Mouse (Mus musculus): ENCODE measurements around the gene Tldc1. TPM values are rescaled to one million over a fixed set of nuclear protein-coding genes. Genes with fewer than 3 reads are reported as not detected.

Gene Tldc1
- polyA plus RNA-seq, 1 experiment from 2014 or later = 6.8 TPM

- Histone ChIP-seq H3K27me3 (ENCODE audit: control insufficient read depth, insufficient read depth, low read length) (no peaks in the 10 kb centered on the region), H3K36me3 (ENCODE audit: control insufficient read depth, insufficient read depth, low read length) (peaks cover 9% of the 10 kb centered on the region; the same call in 1 of the 2 replicates), H3K4me3 (ENCODE audit: low read depth, low read length) (no peak overlapping the region), H3K27ac (ENCODE audit: low read depth, low read length) (no peak overlapping the region), H3K9ac (ENCODE audit: low read length) (no peak overlapping the region), H3K9me3 (ENCODE audit: control insufficient read depth, low read length) (no peaks in the 10 kb centered on the region), H3K4me1 (ENCODE audit: control insufficient read depth, insufficient read depth, low read length) (no peaks in the 10 kb centered on the region), H3K4me2 (no peak overlapping the region)
- ATAC-seq (ENCODE audit: low FRiP score) (no peak), DNase-seq (ENCODE audit: low spot score, missing footprints) (no peak)
- 92% methylated on average over 10 of the region's 10 CpGs for WGBS
These were observed 12.9 kb downstream of the Tldc1 start for GRCm38 (mm10) chr8:119765311-119765710.

DNA sequence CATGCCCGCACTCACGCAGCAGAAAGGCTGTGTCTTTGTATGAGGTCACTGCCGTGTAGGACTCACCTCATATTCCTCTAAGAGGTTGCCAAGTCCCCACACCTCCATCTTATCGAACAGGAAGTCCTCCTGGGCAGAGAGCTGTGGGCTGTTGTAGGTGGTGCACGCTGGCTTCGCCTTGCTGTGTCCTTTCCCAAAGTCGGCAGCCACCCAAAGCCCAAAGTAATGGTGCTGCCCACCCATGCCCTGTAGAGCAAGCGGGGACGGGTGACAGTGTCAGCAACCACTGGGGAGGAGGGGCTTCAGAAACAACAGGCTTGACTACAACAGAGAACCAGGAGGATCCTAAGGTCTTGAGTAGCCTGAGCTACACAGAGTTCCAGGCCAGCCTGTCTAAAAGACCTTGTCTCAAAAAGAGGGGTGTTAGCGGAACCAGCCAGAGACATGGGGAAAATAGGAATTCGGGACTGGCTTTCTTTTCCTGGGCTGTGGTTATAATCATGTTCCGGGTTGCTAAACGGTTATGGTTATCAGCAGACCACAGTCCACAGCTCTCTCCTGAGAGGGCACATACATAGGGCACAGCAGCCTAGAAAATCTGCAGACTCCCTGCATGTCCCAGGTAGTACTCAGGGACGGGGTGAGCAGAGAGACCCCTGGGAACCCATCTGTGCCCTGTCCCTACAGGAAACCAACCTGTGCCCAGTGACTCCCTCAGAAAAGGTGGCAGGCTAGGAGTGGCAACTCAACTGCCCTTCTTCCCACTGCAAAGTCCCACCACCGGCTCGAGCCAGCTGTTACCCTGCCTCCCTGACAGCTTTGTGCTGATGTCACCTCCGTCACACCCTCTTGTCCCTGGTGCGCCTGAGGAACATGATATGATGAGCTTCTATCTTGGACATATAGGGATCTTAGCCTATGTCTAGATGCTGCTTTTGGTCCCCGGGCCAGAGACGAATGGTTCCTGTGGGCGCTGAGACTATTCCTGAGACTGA, 15.7 kb downstream of the Tldc1 start:
- no peak overlapping the region for H3K4me3 ChIP-seq (ENCODE audit: low read depth, low read length)
- H3K4me2 ChIP-seq = no peak overlapping the region
- no peaks in the 10 kb centered on the region for H3K27me3 ChIP-seq (ENCODE audit: control insufficient read depth, insufficient read depth, low read length)
- no peaks in the 10 kb centered on the region for H3K9me3 ChIP-seq (ENCODE audit: control insufficient read depth, low read length)
- H3K9ac ChIP-seq (ENCODE audit: low read length) = no peak overlapping the region
- ATAC-seq (ENCODE audit: low FRiP score) = no peak
- H3K27ac ChIP-seq (ENCODE audit: low read depth, low read length) = no peak overlapping the region
- no peak for DNase-seq (ENCODE audit: low spot score, missing footprints)
- H3K36me3 ChIP-seq (ENCODE audit: control insufficient read depth, insufficient read depth, low read length) = peaks cover 9% of the 10 kb centered on the region; the same call in 1 of the 2 replicates
- H3K4me1 ChIP-seq (ENCODE audit: control insufficient read depth, insufficient read depth, low read length) = peaks cover 3% of the 10 kb centered on the region; the same call in 1 of the 2 replicates
- WGBS = 91% methylated on average over 21 of the region's 21 CpGs

DNA sequence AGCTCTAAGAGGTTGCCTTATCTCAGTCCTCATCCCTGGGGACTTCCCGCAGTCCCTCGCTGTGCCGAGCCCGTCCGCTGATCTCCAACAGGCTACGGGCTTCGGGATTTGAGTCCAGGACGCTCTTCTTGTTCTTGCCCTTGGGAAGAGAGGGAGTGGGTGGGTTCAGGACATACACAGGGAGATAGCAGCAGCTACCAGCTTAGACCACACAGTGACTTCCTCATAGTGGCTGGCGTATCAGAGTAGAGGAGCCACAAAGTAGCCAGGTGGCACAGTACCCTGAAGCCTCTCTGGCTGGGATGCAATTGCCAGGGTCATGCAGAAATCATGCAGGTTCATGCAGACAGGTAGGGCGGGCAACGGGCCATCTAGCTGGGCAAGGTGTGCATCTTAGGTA, 16.5 kb downstream of the Tldc1 start:
- 90% methylated on average over 11 of the region's 11 CpGs for WGBS
- no peaks in the 10 kb centered on the region for H3K9me3 ChIP-seq (ENCODE audit: control insufficient read depth, low read length)
- H3K4me1 ChIP-seq (ENCODE audit: control insufficient read depth, insufficient read depth, low read length) = peaks cover 4% of the 10 kb centered on the region

DNA sequence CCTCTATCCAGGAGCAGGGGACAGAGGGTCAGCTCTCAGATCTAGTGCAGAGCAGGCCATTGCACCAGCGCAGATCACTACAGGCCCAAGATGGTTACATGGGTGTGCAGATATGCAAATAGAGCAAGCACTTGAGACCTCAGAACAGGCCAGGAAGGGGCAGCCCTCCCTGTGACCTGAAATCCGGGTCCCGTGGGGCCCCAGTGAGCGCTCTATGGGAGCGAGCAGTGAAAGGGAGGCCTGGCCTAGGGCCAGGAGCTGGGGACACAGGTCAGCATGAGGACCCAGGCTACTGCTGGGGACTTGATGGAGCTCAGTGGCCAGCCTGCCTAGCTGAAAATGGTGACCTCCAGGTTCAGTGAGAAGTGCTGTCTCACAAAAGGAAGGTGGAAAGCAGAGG, 21.7 kb downstream of the Tldc1 start:
- Histone ChIP-seq H3K36me3 (ENCODE audit: control insufficient read depth, insufficient read depth, low read length) (no peaks in the 10 kb centered on the region), H3K27ac (ENCODE audit: low read depth, low read length) (no peak overlapping the region)
- WGBS = 58% methylated on average over 5 of the region's 5 CpGs

More for the DNA sequence above, 16.5 kb downstream of the Tldc1 start:
- no peak overlapping the region for H3K4me3 ChIP-seq (ENCODE audit: low read depth, low read length)
- peaks cover 4% of the 10 kb centered on the region; the same call in 1 of the 2 replicates for H3K36me3 ChIP-seq (ENCODE audit: control insufficient read depth, insufficient read depth, low read length)
- no peak overlapping the region for H3K9ac ChIP-seq (ENCODE audit: low read length)
- no peak overlapping the region for H3K27ac ChIP-seq (ENCODE audit: low read depth, low read length)
- ATAC-seq (ENCODE audit: low FRiP score) = no peak
- no peak for DNase-seq (ENCODE audit: low spot score, missing footprints)
- H3K4me2 ChIP-seq = no peak overlapping the region
- H3K27me3 ChIP-seq (ENCODE audit: control insufficient read depth, insufficient read depth, low read length) = no peaks in the 10 kb centered on the region

GRCm38 (mm10) chr8:119756147-119756461, 22.1 kb downstream of the Tldc1 start:
- 60% methylated on average over 2 of the region's 2 CpGs for WGBS
- H3K4me3 ChIP-seq (ENCODE audit: low read depth, low read length) = no peak overlapping the region

More for the DNA sequence above, 21.7 kb downstream of the Tldc1 start:
- H3K27me3 ChIP-seq (ENCODE audit: control insufficient read depth, insufficient read depth, low read length) = no peaks in the 10 kb centered on the region
- peak overlapping the region; percentile 17; the same call in 1 of the 2 replicates for H3K9ac ChIP-seq (ENCODE audit: low read length)
- DNase-seq (ENCODE audit: low spot score, missing footprints) (no peak), ATAC-seq (ENCODE audit: low FRiP score) (no peak)
- H3K9me3 ChIP-seq (ENCODE audit: control insufficient read depth, low read length) = no peaks in the 10 kb centered on the region
- H3K4me3 ChIP-seq (ENCODE audit: low read depth, low read length) = no peak overlapping the region
- peaks cover 10% of the 10 kb centered on the region for H3K4me1 ChIP-seq (ENCODE audit: control insufficient read depth, insufficient read depth, low read length)
- H3K4me2 ChIP-seq = no peak overlapping the region

DNA sequence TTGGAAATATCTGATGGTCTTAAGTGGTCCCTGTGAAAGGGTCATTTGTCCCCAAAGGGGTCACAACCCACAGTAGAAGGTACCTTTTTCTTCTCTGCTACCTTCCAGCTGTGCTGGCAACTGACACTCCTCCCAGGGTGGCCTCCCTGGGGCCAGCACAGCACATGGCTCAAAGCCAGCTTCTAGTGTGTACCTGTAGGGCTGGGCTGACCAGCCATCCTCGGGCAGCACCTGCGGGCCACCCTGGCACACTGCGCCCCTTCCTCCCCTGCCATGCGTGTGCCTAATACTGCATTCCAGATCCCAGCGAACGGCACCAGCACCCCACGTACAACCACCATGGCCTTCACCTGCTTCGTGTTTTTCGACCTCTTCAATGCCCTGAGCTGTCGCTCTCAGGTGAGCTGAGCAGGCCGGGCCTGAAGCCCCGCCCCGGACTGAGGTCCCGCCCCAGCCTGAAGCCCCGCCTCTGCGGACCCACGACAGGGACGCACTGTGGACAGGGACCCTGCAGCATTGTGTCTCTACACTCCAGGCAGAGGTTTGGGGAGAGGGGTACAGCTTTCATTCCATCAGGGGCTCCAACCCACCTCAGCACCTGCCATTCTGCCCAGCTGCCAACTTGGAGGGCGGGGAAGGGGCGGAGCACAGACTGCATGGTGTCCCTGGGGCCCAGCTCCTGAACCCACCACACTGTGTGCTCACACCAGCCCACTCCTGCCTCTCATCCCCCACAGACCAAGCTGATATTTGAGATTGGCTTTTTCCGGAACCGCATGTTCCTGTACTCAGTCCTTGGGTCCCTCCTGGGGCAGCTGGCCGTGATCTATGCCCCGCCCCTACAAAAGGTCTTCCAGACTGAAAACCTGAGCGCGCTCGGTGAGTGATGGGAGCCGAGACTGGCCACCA, 22.7 kb downstream of the Tldc1 start:
- ATAC-seq (ENCODE audit: low FRiP score) = peak; percentile 45
- no peak overlapping the region for H3K27ac ChIP-seq (ENCODE audit: low read depth, low read length)
- WGBS = 19% methylated on average over 28 of the region's 28 CpGs

More at GRCm38 (mm10) chr8:119756147-119756461, 22.1 kb downstream of the Tldc1 start:
- H3K9ac ChIP-seq (ENCODE audit: low read length) = no peak overlapping the region
- H3K4me1 ChIP-seq (ENCODE audit: control insufficient read depth, insufficient read depth, low read length) = peaks cover 10% of the 10 kb centered on the region
- no peaks in the 10 kb centered on the region for H3K36me3 ChIP-seq (ENCODE audit: control insufficient read depth, insufficient read depth, low read length)
- ATAC-seq (ENCODE audit: low FRiP score) = no peak
- DNase-seq (ENCODE audit: low spot score, missing footprints) = no peak
- no peak overlapping the region for H3K27ac ChIP-seq (ENCODE audit: low read depth, low read length)
- no peaks in the 10 kb centered on the region for H3K27me3 ChIP-seq (ENCODE audit: control insufficient read depth, insufficient read depth, low read length)
- H3K4me2 ChIP-seq = no peak overlapping the region; the same call in 1 of the 2 replicates
- no peaks in the 10 kb centered on the region for H3K9me3 ChIP-seq (ENCODE audit: control insufficient read depth, low read length)

DNA sequence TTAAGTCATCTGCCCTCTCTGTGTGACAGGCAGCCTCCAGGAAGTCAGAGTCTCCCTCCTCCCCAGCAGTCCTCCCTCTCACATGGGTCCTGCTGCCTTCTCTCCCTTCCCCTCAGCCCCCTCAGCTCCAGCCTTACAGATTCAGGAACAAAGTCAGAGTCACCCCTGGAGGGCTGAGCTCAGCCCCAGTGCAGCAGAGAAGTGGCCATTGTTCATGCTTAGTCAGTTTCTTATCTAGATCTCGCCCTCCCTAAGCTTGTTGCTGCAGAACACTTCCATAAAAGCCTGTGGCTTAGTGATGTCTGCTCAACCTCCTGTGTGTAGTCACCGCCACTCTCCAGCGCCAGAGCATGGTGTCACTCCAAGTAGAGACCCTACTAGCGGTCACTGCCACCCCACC, 33.6 kb downstream of the Tldc1 start:
- ATAC-seq (ENCODE audit: low FRiP score) (no peak), DNase-seq (ENCODE audit: low spot score, missing footprints) (no peak)
- Histone ChIP-seq H3K4me3 (ENCODE audit: low read depth, low read length) (no peak overlapping the region), H3K9me3 (ENCODE audit: control insufficient read depth, low read length) (no peaks in the 10 kb centered on the region), H3K27me3 (ENCODE audit: control insufficient read depth, insufficient read depth, low read length) (no peaks in the 10 kb centered on the region), H3K9ac (ENCODE audit: low read length) (no peak overlapping the region), H3K4me1 (ENCODE audit: control insufficient read depth, insufficient read depth, low read length) (0 out of 2 replicates have a peak, but pooled peaks cover 4% of the 10 kb centered on the region), H3K36me3 (ENCODE audit: control insufficient read depth, insufficient read depth, low read length) (no peaks in the 10 kb centered on the region), H3K4me2 (no peak overlapping the region), H3K27ac (ENCODE audit: low read depth, low read length) (no peak overlapping the region)
- WGBS = 83% methylated on average over 4 of the region's 4 CpGs

More for the DNA sequence above, 22.7 kb downstream of the Tldc1 start:
- H3K4me3 ChIP-seq (ENCODE audit: low read depth, low read length) = 0 out of 2 replicates have a peak overlapping the region, but pooled peaks have one; percentile 0
- H3K4me2 ChIP-seq = peak overlapping the region; percentile 25
- no peaks in the 10 kb centered on the region for H3K9me3 ChIP-seq (ENCODE audit: control insufficient read depth, low read length)
- no peaks in the 10 kb centered on the region for H3K27me3 ChIP-seq (ENCODE audit: control insufficient read depth, insufficient read depth, low read length)
- H3K9ac ChIP-seq (ENCODE audit: low read length) = no peak overlapping the region
- H3K36me3 ChIP-seq (ENCODE audit: control insufficient read depth, insufficient read depth, low read length) = no peaks in the 10 kb centered on the region
- peaks cover 10% of the 10 kb centered on the region for H3K4me1 ChIP-seq (ENCODE audit: control insufficient read depth, insufficient read depth, low read length)
- DNase-seq (ENCODE audit: low spot score, missing footprints) = no peak

DNA sequence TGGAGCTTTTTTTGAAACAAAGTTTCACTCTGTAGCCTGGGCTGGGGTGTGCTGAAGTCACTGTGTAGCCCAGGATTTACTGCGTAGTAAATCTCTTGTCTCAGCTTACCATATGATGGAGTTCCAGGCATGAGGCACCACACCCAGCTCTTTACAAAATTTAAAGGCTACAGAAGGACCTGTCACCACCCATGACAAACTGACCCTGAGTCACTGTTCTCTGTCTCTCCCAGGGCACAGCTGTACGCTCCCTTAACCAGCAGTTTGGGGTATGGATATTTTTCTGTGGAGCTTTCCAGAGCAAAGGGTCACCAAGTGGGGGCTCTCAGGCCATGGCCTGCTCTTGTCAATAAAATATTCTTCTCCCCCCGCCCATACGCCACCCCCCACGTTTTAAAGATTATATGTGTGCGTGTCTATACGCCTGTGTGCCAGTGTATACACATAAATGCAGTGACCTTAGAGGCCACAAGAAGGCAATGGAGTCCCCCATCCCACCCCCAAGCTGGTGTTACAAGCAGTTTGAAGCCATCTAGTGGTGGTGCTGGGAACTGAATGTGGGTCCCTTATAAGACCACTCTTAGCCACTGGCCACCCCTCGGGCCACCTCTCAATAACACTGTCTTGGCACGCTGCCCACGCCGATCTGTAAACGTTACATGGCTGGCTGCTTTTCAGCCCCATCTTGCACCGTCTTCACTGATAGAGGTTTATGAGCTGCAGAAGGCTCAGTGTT, 34.8 kb downstream of the Tldc1 start:
- 0 out of 2 replicates have a peak, but pooled peaks cover 4% of the 10 kb centered on the region for H3K4me1 ChIP-seq (ENCODE audit: control insufficient read depth, insufficient read depth, low read length)
- peak; percentile 95 for DNase-seq (ENCODE audit: low spot score, missing footprints)
- 59% methylated on average over 13 of the region's 13 CpGs for WGBS
- no peaks in the 10 kb centered on the region for H3K27me3 ChIP-seq (ENCODE audit: control insufficient read depth, insufficient read depth, low read length)
- 0 out of 2 replicates have a peak, but pooled peaks have one; percentile 35 for ATAC-seq (ENCODE audit: low FRiP score)
- H3K4me3 ChIP-seq (ENCODE audit: low read depth, low read length) = no peak overlapping the region
- no peak overlapping the region for H3K4me2 ChIP-seq
- no peak overlapping the region for H3K9ac ChIP-seq (ENCODE audit: low read length)
- H3K27ac ChIP-seq (ENCODE audit: low read depth, low read length) = no peak overlapping the region
- H3K36me3 ChIP-seq (ENCODE audit: control insufficient read depth, insufficient read depth, low read length) = no peaks in the 10 kb centered on the region
- no peaks in the 10 kb centered on the region for H3K9me3 ChIP-seq (ENCODE audit: control insufficient read depth, low read length)
